Mouse (Mus musculus): ENCODE data around the gene Arhgef9. TPM values are rescaled to one million over a fixed set of nuclear protein-coding genes. Genes with fewer than 3 reads are reported as not detected.

The Arhgef9 gene
- 14.9 and 18.2 TPM in 2 replicates for polyA plus RNA-seq (2014; fragmentation: Nextera tagmentation; extraction: Ambion mirVana)

- H3K27me3 ChIP-seq (ENCODE audit: control insufficient read depth, insufficient read depth, low read length): no peaks in the 10 kb centered on the region
- ATAC-seq (replicated peaks; ENCODE audit: insufficient number of reproducible peaks, low FRiP score, low TSS enrichment, low read depth) (peak; percentile 80), DNase-seq (ENCODE audit: low spot score) (peak; percentile 46)
- no peaks in the 10 kb centered on the region for H3K9me3 ChIP-seq (replicated peaks; ENCODE audit: control insufficient read depth, low read length)
- peak within 1 kb of the TSS; percentile 46 for H3K9ac ChIP-seq (replicated peaks; ENCODE audit: low read length)
- no peak within 1 kb of the TSS for H3K27ac ChIP-seq (replicated peaks; ENCODE audit: low read depth, low read length)
- 20% methylated on average over 24 of the region's 24 CpGs for WGBS
- peak within 1 kb of the TSS; percentile 53 for H3K4me2 ChIP-seq (ENCODE audit: low read depth, low read length)
- peak within 1 kb of the TSS; percentile 19 for H3K4me3 ChIP-seq (ENCODE audit: low read depth, low read length)
- H3K36me3 ChIP-seq (replicated peaks; ENCODE audit: control insufficient read depth, insufficient read depth, low read depth, low read length): no peaks in the 10 kb centered on the region
- no peaks in the 10 kb centered on the region for H3K4me1 ChIP-seq (ENCODE audit: control insufficient read depth, insufficient read depth, low read length)
Measured at GRCm38 (mm10) chrX:95196104-95196919, at the start of gene Arhgef9. Arhgef9 (minus strand) TSS chrX:95196856.

- ATAC-seq (replicated peaks; ENCODE audit: insufficient number of reproducible peaks, low FRiP score, low TSS enrichment, low read depth) (no peak), DNase-seq (ENCODE audit: low spot score) (no peak)
- H3K9ac ChIP-seq (replicated peaks; ENCODE audit: low read length): no peak overlapping the region
- no peak overlapping the region for H3K4me2 ChIP-seq (ENCODE audit: low read depth, low read length)
- no peaks in the 10 kb centered on the region for H3K36me3 ChIP-seq (replicated peaks; ENCODE audit: control insufficient read depth, insufficient read depth, low read depth, low read length)
- no peaks in the 10 kb centered on the region for H3K4me1 ChIP-seq (ENCODE audit: control insufficient read depth, insufficient read depth, low read length)
- no peak overlapping the region for H3K4me3 ChIP-seq (ENCODE audit: low read depth, low read length)
- no peaks in the 10 kb centered on the region for H3K9me3 ChIP-seq (replicated peaks; ENCODE audit: control insufficient read depth, low read length)
- H3K27ac ChIP-seq (replicated peaks; ENCODE audit: low read depth, low read length): no peak overlapping the region
- no peaks in the 10 kb centered on the region for H3K27me3 ChIP-seq (ENCODE audit: control insufficient read depth, insufficient read depth, low read length)
Measured at GRCm38 (mm10) chrX:95238896-95239295, 42.2 kb upstream of the Arhgef9 start.

GRCm38 (mm10) chrX:95195363-95196103, 1.1 kb downstream of the Arhgef9 start:
- peak overlapping the region; percentile 53 for H3K4me2 ChIP-seq (ENCODE audit: low read depth, low read length)
- WGBS: 30% methylated on average over 3 of the region's 3 CpGs
- ATAC-seq (replicated peaks; ENCODE audit: insufficient number of reproducible peaks, low FRiP score, low TSS enrichment, low read depth) (peak; percentile 44; the same call in 1 of the 2 replicates), DNase-seq (ENCODE audit: low spot score) (no peak)
- H3K27ac ChIP-seq (replicated peaks; ENCODE audit: low read depth, low read length): no peak overlapping the region
- no peaks in the 10 kb centered on the region for H3K36me3 ChIP-seq (replicated peaks; ENCODE audit: control insufficient read depth, insufficient read depth, low read depth, low read length)
- no peaks in the 10 kb centered on the region for H3K4me1 ChIP-seq (ENCODE audit: control insufficient read depth, insufficient read depth, low read length)
- peak overlapping the region; percentile 46 for H3K9ac ChIP-seq (replicated peaks; ENCODE audit: low read length)
- peak overlapping the region; percentile 19 for H3K4me3 ChIP-seq (ENCODE audit: low read depth, low read length)
- no peaks in the 10 kb centered on the region for H3K9me3 ChIP-seq (replicated peaks; ENCODE audit: control insufficient read depth, low read length)
- H3K27me3 ChIP-seq (ENCODE audit: control insufficient read depth, insufficient read depth, low read length): no peaks in the 10 kb centered on the region

- Histone ChIP-seq H3K27me3 (ENCODE audit: control insufficient read depth, insufficient read depth, low read length) (no peaks in the 10 kb centered on the region), H3K36me3 (replicated peaks; ENCODE audit: control insufficient read depth, insufficient read depth, low read depth, low read length) (no peaks in the 10 kb centered on the region), H3K4me2 (ENCODE audit: low read depth, low read length) (no peak overlapping the region), H3K9me3 (replicated peaks; ENCODE audit: control insufficient read depth, low read length) (no peaks in the 10 kb centered on the region), H3K27ac (replicated peaks; ENCODE audit: low read depth, low read length) (no peak overlapping the region), H3K9ac (replicated peaks; ENCODE audit: low read length) (no peak overlapping the region), H3K4me1 (ENCODE audit: control insufficient read depth, insufficient read depth, low read length) (no peaks in the 10 kb centered on the region), H3K4me3 (ENCODE audit: low read depth, low read length) (no peak overlapping the region)
- DNase-seq (ENCODE audit: low spot score): peak; percentile 54
- 20% methylated on average over 3 of the region's 3 CpGs for WGBS
- no peak for ATAC-seq (replicated peaks; ENCODE audit: insufficient number of reproducible peaks, low FRiP score, low TSS enrichment, low read depth)
Measured at GRCm38 (mm10) chrX:95175978-95176377, 20.7 kb downstream of the Arhgef9 start.

GRCm38 (mm10) chrX:95166317-95166716, 30.3 kb downstream of the Arhgef9 start:
- Histone ChIP-seq H3K27me3 (ENCODE audit: control insufficient read depth, insufficient read depth, low read length) (no peaks in the 10 kb centered on the region; the same call in 1 of the 2 replicates), H3K4me3 (ENCODE audit: low read depth, low read length) (peak overlapping the region; percentile 41), H3K9me3 (replicated peaks; ENCODE audit: control insufficient read depth, low read length) (no peaks in the 10 kb centered on the region), H3K36me3 (replicated peaks; ENCODE audit: control insufficient read depth, insufficient read depth, low read depth, low read length) (no peaks in the 10 kb centered on the region), H3K9ac (replicated peaks; ENCODE audit: low read length) (peak overlapping the region; percentile 62), H3K4me1 (ENCODE audit: control insufficient read depth, insufficient read depth, low read length) (no peaks in the 10 kb centered on the region), H3K4me2 (ENCODE audit: low read depth, low read length) (peak overlapping the region; percentile 63), H3K27ac (replicated peaks; ENCODE audit: low read depth, low read length) (peak overlapping the region; percentile 47; the same call in 1 of the 2 replicates)
- peak; percentile 92 for DNase-seq (ENCODE audit: low spot score)
- peak; percentile 99 for ATAC-seq (replicated peaks; ENCODE audit: insufficient number of reproducible peaks, low FRiP score, low TSS enrichment, low read depth)
- WGBS: 12% methylated on average over 16 of the region's 16 CpGs

- Histone ChIP-seq H3K27me3 (ENCODE audit: control insufficient read depth, insufficient read depth, low read length) (no peaks in the 10 kb centered on the region; the same call in 1 of the 2 replicates), H3K4me1 (ENCODE audit: control insufficient read depth, insufficient read depth, low read length) (no peaks in the 10 kb centered on the region), H3K4me3 (ENCODE audit: low read depth, low read length) (peak overlapping the region; percentile 41), H3K36me3 (replicated peaks; ENCODE audit: control insufficient read depth, insufficient read depth, low read depth, low read length) (no peaks in the 10 kb centered on the region), H3K9me3 (replicated peaks; ENCODE audit: control insufficient read depth, low read length) (no peaks in the 10 kb centered on the region), H3K9ac (replicated peaks; ENCODE audit: low read length) (peak overlapping the region; percentile 62), H3K27ac (replicated peaks; ENCODE audit: low read depth, low read length) (no peak overlapping the region; the same call in 1 of the 2 replicates), H3K4me2 (ENCODE audit: low read depth, low read length) (peak overlapping the region; percentile 63)
- peak; percentile 60 for ATAC-seq (replicated peaks; ENCODE audit: insufficient number of reproducible peaks, low FRiP score, low TSS enrichment, low read depth)
- no peak for DNase-seq (ENCODE audit: low spot score)
- 27% methylated on average over 9 of the region's 9 CpGs for WGBS
Measured at GRCm38 (mm10) chrX:95165671-95166127, 31.0 kb downstream of the Arhgef9 start.

GRCm38 (mm10) chrX:95164140-95164539, 32.5 kb downstream of the Arhgef9 start:
- H3K27ac ChIP-seq (replicated peaks; ENCODE audit: low read depth, low read length): no peak overlapping the region
- H3K36me3 ChIP-seq (replicated peaks; ENCODE audit: control insufficient read depth, insufficient read depth, low read depth, low read length): no peaks in the 10 kb centered on the region
- H3K9me3 ChIP-seq (replicated peaks; ENCODE audit: control insufficient read depth, low read length): no peaks in the 10 kb centered on the region
- ATAC-seq (replicated peaks; ENCODE audit: insufficient number of reproducible peaks, low FRiP score, low TSS enrichment, low read depth): no peak
- H3K9ac ChIP-seq (replicated peaks; ENCODE audit: low read length): no peak overlapping the region
- 81% methylated on average over 6 of the region's 6 CpGs for WGBS
- H3K4me2 ChIP-seq (ENCODE audit: low read depth, low read length): no peak overlapping the region
- H3K4me1 ChIP-seq (ENCODE audit: control insufficient read depth, insufficient read depth, low read length): no peaks in the 10 kb centered on the region
- DNase-seq (ENCODE audit: low spot score): no peak
- H3K4me3 ChIP-seq (ENCODE audit: low read depth, low read length): no peak overlapping the region
- no peaks in the 10 kb centered on the region; the same call in 1 of the 2 replicates for H3K27me3 ChIP-seq (ENCODE audit: control insufficient read depth, insufficient read depth, low read length)

GRCm38 (mm10) chrX:95163452-95163851, 33.2 kb downstream of the Arhgef9 start:
- Histone ChIP-seq H3K4me3 (ENCODE audit: low read depth, low read length) (no peak overlapping the region), H3K9me3 (replicated peaks; ENCODE audit: control insufficient read depth, low read length) (no peaks in the 10 kb centered on the region), H3K36me3 (replicated peaks; ENCODE audit: control insufficient read depth, insufficient read depth, low read depth, low read length) (no peaks in the 10 kb centered on the region), H3K27ac (replicated peaks; ENCODE audit: low read depth, low read length) (no peak overlapping the region), H3K9ac (replicated peaks; ENCODE audit: low read length) (no peak overlapping the region), H3K27me3 (ENCODE audit: control insufficient read depth, insufficient read depth, low read length) (no peaks in the 10 kb centered on the region; the same call in 1 of the 2 replicates), H3K4me1 (ENCODE audit: control insufficient read depth, insufficient read depth, low read length) (no peaks in the 10 kb centered on the region), H3K4me2 (ENCODE audit: low read depth, low read length) (no peak overlapping the region)
- DNase-seq (ENCODE audit: low spot score) (no peak), ATAC-seq (replicated peaks; ENCODE audit: insufficient number of reproducible peaks, low FRiP score, low TSS enrichment, low read depth) (no peak)
